Mouse (Mus musculus): Measurements from ENCODE around the gene Large2.

Gene Large2

DNA sequence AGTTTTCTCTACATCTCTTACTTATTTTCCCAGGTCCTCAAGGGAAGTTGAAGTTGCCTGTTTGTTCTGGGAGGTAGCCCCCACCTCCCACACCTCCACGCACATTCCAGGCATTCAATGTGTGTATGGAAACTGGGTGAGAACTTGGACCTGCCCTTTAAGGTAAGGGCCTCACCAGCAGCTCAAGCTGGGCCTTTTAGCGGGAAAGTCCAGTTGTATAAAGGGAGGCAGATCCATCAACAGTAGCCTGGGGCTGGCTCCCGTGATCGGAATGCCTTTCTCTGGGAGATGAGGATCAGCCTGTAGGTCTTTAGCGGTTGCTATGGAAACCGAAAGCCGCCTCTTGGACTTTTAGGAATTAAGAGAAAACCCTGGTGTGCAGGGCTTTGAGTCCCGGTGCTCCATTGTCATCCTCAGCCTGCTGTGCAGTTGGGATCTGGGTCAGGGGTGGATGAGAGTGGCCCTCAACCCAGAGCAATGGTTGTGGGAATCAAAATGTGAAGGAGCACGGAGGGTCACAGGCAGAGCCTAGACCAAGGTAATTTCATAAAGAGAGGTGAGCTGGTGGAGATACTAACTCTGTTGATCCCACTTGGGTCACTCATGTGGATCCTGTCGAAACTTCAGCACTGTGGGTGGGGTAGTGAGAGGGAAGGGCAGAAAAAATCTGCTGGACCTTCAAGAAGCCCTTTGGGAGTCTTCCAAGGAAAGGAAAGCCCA, 2.5 kb downstream of the Large2 start:
- DNase-seq (ENCODE audit: low spot score), result no peak

DNA sequence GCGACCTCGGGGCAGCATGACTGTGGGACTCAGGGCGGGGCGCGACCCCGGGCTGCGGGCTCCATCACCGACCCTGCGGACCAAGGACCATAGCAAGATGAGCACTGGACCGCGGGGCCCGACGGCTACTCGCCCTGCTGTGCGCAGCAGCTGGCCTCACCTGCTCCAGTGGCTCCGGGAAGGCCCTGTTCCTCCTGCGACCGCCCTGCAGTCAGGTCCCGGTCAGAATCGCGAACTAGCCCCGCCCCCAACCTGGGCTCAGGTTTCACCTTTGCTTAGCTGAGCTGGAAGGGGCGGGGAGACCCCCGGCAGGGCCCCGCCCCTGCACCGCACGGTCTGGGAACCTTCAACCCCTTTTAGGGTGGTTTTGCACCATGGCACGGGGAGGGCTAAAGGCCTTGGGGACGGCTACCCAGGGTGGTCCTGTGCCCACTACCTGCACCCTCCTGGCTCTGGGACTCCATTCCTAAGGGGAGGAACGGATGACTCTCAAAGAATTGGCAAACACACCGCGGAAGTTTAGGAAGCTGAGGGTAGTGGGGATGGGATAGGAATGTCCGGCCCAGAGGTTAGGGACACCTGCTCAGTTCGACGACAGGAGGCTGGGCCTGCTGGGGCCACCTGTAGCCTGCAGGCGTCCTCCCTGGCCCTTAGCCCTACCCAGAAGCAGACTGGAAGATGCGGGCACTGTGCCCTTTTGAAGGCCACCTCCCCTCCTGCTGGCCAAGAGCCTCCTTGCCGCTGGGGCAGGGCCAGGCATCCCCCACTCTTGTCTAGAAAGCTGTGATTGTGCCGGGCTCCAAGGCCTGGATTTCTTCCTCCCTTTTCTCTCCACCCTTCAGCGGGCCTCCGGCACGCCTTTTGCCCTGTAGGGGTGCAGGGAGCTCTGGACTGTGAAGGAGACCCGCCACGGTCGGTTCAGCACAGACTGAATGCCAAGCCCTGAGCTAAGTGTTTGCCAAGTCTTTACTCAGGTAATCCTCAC, 3.6 kb downstream of the Large2 start:
- no peak for DNase-seq (ENCODE audit: low spot score)

DNA sequence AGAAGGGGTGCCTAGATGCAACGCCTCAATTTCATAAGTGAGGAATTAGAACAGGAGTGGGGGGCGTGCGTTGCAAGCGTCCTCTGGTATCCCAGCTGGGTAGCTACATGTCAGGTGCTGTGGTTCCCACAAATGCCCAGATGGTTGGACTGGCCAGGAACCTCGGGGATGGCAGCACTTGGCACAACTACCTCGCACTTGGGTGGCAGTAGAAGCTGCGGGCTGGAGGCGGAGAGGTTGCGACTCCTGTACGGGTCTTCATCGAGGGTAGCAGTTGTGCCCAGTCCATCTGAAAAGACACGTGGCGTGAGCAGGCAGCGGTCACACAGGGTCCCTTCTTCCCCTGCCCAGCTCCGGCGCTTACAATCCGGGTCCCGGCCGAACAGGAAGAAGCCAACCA, 4.3 kb downstream of the Large2 start:
- no peak for DNase-seq (ENCODE audit: low spot score)

DNA sequence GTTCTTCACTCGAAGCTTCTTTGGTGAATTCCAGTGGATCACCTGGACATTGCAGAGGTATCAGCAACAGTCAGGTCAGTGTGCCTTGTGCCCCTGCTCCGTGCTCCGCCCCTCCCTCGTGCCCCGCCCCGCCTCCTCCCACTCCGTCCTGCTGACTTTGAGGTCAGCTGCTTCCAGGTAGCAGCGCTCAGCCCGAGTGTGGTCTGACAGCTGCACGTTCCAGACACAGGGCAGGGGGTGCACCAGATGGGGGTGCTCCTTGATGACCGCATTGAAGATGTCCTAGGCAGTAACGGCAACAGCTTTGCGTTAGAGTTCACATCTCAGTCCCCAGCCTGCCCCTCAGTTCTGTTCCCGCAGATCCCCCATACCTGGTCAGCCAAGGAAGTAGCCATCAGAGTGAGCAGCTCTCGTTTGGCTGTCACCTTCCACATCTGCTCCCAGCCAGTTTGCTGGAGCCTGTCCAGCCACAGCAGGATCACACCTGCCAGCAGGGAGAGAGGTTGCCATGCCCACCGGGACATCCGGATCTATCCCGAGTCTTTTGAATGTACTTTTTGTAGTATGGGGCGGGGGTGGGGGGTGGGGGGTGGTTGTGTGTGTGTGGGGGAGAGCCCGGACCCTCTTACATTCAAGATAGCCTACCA, 7.2 kb downstream of the Large2 start:
- no peak for DNase-seq (ENCODE audit: low spot score)

DNA sequence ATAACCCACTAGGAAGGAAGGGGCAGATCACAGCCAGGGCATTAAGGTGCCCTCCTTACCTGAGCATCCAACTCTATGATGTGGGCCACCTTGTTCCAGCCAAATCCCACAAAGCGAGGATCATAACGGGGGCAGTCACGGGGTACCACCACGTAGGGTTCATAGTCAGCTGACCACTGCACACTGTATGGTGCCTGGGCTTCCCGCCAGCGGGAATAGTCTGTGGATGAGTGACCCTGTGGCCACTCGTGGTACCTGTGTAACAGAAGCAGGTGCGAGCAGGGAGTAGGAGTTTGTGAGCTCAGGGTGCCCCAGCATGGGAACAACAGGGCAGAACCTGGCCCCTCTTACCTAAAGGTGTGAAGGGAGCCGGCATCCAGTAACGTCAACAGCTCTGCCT, 9.1 kb downstream of the Large2 start:
- DNase-seq (ENCODE audit: low spot score), result no peak

DNA sequence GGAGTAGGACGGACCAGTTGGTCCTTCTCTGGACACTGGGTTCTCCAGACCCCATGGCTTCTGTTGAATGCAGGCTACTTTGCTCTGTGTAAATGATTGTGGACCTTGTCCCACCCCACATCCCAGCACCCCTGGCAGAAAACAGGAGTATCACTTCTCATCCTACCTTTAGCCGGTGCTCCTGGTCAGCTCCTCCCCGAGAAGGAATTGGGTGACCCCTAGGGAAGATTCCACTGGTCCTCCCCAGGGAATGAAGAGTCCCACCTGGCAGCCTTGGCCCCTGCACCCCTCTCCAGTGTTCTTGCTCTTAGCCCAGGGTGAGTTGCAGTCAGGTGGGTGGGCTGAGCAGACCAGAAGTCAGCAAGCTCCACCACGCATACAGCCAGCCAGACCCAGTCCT, 10.6 kb downstream of the Large2 start:
- no peak for DNase-seq (ENCODE audit: low spot score)

DNA sequence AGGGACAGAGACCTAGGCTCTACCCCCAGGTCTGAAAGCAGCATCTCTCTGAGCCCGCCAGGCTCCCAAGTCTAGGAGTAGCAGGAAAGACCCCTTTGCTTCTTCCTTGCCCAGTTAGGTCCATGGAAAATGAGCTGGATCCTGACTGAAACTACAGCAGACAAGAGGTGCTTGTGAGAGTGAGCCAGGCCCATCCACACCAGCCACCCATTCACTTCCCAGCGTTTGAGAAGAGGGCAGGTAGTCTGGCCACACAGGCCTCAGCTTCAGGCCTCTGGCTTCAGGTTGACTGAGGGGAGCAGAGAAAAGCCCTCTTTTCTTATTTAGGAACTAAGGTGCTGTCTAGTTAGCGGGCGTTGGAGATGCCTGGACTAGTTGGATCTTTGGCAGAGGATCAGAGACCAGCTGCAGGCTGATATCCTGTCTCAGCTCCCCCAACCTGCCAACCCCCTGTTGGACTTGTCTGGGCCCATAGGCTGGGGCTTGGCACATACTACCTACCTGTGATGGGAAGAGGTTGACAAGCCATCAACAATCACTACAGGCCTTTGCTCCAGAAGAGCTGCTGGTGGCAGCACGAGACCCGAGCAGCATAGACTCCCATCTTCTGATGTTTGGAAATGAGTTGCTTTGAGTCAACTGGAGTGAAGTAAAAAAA, 12.0 kb downstream of the Large2 start:
- DNase-seq (ENCODE audit: low spot score), result no peak

DNA sequence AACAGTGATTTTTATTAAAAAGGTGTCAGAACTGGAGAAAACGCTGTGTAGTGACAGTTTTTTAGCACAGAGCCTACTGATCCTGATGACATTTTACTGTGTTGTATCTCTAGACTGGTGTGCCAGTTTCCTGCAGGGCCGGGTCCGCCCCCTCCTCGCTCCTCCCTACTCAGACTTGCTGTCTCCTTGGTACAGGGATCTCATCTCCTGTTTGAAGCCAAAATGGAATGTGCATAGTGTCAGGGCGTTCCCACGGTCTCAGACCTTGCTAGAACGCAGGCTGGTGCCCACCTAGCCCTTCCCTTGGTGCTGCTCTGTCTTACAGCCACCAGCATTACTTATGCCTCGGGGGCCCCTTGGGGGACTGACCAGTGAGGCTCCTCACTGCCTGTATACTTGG, 12.9 kb downstream of the Large2 start:
- DNase-seq (ENCODE audit: low spot score), result no peak

DNA sequence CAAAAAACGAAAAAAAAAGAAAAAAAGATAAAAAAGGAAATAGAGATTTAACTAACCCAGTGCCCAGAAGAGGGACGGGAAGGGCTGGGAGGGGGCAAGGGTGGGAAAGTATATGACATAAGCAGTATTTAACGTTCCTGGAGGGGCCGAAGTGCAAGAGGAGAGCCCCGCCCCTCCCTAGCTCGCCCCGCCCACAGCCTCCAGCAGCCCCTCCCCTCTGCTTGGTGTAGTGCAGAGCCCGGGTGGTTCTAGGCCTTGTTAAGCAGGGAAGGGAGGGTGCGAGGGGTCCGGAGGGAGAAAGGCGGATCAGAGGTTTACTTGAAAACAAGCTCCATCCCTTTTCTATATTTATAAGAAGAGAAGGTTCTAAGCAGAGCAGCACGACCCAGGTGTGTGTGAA, 13.8 kb downstream of the Large2 start:
- DNase-seq (ENCODE audit: low spot score), result no peak

DNA sequence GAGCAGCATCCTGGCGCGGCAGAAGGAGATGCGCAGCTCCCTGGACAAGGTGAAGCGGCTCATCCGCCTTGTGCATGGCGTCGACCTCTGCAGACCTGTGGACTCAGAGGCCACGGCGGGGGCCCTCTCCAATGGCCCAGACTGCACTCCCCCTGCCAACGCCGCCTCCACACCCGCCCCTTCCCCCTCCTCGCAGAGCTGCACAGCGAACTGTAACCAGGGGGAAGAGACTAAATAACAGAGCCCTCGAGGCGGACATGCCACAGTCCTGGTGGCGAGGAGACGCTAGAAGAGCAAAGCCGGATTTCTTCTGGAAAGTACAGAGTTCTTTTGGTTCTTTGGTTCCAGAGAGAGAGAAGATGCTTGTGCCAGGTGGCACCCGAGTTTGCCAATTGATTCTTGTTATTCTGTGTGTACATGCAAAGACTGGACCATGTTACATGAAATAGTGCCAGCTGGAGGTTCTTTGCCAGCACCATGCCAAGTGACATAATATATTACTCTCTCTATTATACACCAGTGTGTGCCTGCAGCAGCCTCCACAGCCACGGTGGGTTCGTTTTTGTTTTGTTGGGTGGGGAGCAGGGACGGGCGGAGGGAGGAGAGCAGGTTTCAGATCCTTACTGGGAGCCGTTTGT, 14.4 kb downstream of the Large2 start:
- DNase-seq (ENCODE audit: low spot score), result no peak

DNA sequence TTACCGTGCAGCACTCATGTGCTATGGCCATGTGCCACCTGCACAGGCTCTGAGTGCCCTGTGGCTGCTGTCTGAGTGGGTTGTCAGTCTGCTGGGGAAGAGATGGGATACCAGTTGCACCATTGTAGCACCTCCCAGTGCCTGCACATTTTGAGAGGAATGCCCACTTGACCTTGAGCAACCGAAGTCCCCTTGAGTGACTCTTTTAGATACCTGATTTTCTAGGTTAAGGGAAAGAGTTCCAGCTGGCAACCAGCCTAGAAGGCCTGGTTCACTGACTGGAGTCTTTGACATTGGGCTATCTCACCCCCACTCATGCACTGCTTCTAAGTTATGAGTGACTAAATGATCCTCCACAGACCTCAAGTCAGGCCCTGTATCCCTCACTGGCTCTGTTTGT, 15.4 kb downstream of the Large2 start:
- DNase-seq (ENCODE audit: low spot score), result no peak

DNA sequence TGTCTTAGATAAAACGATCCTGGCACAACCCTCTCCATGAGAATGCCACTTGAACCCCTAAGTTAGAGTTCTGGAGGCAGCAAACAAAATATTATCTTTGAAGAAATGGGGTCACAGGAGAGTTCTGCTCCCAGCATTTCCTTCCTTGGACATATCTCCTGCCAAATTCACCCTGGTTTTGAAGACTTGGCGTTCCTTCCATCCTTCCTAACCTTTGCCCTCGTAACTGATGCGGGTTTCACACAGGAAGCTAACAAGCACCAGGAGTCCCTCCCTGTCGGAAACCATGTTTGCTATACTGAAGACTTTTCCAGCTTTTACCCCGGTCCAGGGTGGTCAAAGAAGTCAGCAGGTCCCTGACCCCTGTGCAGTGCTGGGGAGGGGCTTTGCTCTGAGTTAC, 20.4 kb downstream of the Large2 start:
- DNase-seq (ENCODE audit: low spot score), result no peak

DNA sequence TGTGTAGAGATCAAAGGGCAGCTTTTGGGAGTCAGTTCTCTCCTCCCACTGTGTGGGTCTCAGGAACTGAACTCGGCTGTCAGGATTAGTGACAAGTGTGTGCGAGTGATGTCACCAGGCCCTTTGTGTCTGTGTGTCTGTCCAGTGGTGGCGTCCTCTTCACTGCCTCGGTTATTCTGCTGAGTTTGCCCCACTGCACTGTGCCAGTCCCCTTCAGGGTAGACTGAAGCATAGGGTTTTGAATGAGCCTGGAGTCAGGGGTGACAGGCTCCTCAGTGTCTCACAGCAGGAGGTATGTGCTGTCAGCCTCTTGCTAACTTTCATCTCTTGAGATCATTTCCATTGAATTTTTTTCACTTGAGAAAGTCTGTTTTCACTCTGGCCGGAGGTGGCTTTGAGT, 21.3 kb downstream of the Large2 start:
- no peak for DNase-seq (ENCODE audit: low spot score)

DNA sequence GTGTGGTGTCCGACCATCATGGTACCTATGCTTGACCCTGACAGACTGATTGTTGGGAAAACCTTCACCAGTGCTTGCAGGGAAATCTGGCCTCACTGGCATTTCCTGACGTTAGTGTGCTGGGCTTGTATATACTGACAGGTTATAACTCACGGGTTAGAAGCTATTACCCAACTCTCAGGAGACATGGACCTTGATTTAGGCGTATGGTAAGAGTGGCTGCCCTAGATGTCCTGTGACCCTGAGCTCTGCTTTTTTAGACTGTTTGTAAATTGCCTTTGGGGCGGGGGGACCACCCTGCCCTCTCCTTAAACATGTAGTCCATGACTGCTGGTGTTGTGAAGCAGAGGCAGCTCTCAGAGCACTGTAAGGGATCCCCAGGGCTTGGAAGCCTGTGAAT, 24.0 kb downstream of the Large2 start:
- DNase-seq (ENCODE audit: low spot score), result no peak

DNA sequence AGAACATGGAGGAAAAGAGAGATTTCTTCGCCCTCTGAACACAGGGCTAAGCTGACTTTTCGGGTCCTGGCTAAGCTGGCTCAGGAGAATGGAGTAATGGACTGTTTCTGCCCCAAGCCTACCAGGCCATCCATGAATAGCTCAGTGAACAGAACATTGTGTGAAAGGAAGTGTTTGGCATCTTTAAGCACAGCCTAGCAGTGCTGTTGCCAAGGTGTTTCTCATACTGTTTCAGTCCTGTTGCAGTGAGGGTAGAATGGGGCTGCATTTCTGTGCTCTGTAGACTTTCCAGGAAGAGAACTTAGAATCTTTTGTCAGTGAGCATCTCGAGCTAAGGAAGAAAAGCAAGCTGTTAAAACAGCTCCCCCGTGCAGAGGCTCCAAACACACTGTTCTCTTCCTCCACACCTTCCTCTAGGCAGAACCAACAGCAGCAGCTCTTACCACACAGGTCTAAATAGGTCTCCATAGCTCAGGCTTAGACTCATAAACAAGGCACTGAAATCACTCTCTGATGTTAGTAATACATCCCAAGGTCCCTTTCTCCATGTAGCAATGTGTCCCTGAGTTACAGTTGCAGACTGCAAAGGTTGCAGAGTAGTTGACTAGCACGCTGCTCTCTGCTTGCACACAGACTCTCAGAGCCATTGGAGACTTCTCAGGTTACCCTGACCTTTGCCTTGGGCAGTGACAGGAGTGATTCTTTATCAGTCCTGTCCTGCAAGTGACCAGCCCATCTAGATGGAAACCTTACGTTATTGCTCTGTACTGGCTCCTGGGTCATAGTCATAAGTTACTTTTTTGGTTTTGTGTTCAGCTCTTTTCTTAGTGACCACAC, 24.9 kb downstream of the Large2 start:
- DNase-seq (ENCODE audit: low spot score), result no peak

DNA sequence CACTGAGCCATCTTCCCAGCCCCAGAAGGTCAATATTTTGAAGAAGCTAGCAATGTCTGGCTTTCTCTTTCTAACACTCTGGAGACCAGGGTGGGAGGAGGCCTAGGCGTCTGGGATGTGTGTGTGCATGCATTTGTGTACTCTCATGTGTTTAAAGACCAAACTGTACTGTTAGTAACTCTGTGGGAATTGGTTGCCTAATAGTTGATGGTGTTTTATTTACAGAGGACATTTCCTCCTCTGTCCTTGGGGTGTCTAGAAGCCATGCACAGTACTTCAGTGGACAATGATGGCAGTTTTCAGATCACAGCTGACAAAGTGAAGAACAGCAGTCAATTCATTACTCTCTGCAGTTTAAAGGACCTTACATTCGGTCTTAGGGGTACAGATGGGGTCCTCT, 27.5 kb downstream of the Large2 start:
- no peak for DNase-seq (ENCODE audit: low spot score)

DNA sequence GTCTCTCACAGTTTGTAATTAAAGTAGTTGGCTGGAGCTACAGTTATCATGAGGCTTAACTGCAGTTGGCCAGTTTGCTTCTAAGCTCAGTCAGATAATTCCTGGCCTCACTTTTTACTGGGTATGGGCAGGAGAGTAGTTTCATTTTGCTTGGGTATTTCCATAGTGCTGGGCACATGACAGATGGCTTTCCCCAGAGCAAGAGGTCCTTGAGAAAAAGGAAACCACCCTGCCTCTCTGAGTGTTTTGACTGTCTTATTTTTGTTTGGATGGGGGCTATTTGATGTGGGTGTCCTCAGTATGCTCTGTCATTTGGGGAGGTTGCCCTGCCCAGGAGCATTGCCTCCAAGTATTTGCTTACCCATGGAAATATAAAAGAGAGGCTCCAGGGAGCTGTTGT, 32.3 kb downstream of the Large2 start:
- no peak for DNase-seq (ENCODE audit: low spot score)

DNA sequence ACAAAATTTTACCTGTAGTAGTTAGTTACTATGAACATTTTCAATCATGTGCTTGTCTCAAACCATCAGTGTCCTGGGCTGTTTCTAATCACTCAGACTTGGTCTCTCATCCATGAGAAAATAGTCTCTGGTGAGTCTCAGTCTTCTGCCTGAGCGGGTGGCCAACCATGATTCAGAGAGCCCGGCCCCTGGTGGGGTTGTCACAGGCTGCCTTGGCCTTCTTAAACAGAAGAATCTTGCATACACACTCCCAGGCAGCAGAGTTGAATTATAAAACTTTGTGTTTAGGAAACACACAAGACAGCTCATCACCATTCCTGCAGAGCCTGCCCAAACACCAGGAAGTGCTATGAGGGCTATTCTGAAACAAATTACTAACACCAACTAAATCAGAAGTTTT, 42.8 kb downstream of the Large2 start:
- DNase-seq (ENCODE audit: low spot score), result no peak

DNA sequence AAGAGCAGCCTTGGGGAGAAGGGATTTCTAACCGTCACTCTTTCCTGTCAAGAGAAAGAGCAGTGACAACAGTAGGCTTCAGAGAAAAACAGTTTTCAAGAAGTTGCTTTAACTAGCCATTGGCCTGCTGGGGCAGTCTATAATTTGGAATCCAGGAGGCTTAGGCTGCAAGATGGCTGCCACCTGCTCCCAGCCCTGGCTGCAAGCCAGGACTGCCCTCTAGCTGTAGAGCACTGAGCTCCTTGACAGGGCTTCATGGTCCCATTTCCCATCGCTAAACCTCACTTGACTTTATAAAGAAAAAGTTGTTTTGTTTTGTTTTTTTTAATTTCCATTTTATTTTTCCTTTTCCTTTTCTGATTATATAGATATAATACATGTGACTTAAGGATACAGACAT, 43.3 kb downstream of the Large2 start:
- no peak for DNase-seq (ENCODE audit: low spot score)

DNA sequence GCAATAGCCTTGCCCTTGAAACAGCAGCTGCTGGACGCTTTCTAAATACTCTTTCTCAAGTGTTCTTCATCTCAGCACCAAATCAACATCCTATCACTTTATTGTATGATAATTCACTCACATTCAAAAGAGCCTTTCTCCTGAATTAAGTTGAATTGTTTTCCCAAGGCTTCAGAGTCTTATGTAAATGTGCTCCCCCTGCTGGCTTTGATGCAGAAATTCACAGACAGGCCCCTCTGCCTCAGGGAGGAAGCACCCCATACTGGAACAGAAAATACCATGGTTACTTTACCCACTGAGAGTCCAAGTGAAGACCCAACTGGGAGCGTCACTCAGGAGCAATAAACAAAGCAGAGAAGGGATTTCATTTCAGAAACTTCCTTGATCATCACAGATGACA, 43.8 kb downstream of the Large2 start:
- no peak for DNase-seq (ENCODE audit: low spot score)

DNA sequence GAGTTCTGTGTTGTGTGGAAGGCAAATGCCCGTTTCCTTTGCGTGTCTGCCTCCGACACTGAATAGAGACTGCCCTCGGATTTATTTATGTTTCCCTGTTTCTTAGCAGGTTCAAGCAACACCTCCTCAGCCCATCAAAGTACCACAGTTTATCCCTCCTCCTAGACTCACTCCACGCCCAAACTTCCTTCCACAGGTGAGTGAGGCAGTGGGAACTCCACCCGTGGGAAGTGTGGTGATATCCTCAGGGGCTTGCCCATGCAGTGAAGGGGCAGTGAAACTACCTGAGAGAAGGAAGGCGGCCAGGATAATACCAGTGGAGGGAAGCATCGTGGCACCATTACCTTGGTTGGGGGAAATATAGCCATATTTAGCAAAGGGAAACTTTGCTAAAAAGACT, 46.5 kb downstream of the Large2 start:
- no peak for DNase-seq (ENCODE audit: low spot score)
